Mouse (Mus musculus): ENCODE measurements around the gene Fam166b.

GRCm38 (mm10) chr4:43453413-43453812, 24.5 kb upstream of the Fam166b start:
- TF ChIP-seq CTCF (IDR thresholded peaks at IDR 0.05; ENCODE audit: low read depth, low read length) (no peak), GATA1 (IDR thresholded peaks at IDR 0.05; ENCODE audit: borderline replicate concordance, low read length) (no peak)
